Mouse (Mus musculus) limb, embryonic 10.5 days (tissue): ENCODE measurements around the gene Deaf1. TPM values are rescaled to one million over a fixed set of nuclear protein-coding genes. Genes with fewer than 3 reads are reported as not detected.

ENCODE experiments used
- DNase-seq: peaks from one replicate; pipeline ENCODE4 v3.0.0-alpha.2; 2017; ENCODE audit warnings: low spot score
- H3K27ac ChIP-seq: fragments of 300-500 bp; sonication (generic); 2 replicates; pipeline ENCODE4 v1.5.1; 2016; ENCODE audit warnings: mild to moderate bottlenecking
- H3K27me3 ChIP-seq: fragments of 300-500 bp; sonication (generic); 2 replicates; pipeline ENCODE4 v1.6.1; 2016; ENCODE audit warnings: low read depth, mild to moderate bottlenecking; ENCODE audit not compliant: poor library complexity, severe bottlenecking
- H3K36me3 ChIP-seq: fragments of 300-500 bp; sonication (generic); 2 replicates; pipeline ENCODE4 v1.6.1; 2016; ENCODE audit warnings: mild to moderate bottlenecking, moderate library complexity
- H3K4me1 ChIP-seq: fragments of 300-500 bp; sonication (generic); 2 replicates; pipeline ENCODE4 v1.6.1; 2016
- H3K4me3 ChIP-seq: fragments of 300-500 bp; sonication (generic); 2 replicates; pipeline ENCODE4 v1.5.1; 2016; ENCODE audit warnings: mild to moderate bottlenecking, moderate library complexity
- H3K9me3 ChIP-seq: fragments of 300-500 bp; sonication (generic); replicated peaks from 2 replicates; pipeline ENCODE4 v1.6.1; 2016; ENCODE audit warnings: mild to moderate bottlenecking
- WGBS: fragments of 180-500 bp; shearing (Covaris S2); methylation state at CpG from one replicate; pipeline ENCODE4 v1.1.7; 2016; 5-methylcytosine and 5-hydroxymethylcytosine counted together
- polyA plus RNA-seq: library from polyadenylated mRNA; unstranded; fragments of >200 nt; fragmentation: Nextera tagmentation; extraction: Ambion mirVana; gene quantifications from 2 replicates; pipeline ENCODE4 v1.2.1, GENCODE M21; 2016

Deaf1 gene
- polyA plus RNA-seq, 1 experiment from 2014 or later = 59.5 TPM

DNA sequence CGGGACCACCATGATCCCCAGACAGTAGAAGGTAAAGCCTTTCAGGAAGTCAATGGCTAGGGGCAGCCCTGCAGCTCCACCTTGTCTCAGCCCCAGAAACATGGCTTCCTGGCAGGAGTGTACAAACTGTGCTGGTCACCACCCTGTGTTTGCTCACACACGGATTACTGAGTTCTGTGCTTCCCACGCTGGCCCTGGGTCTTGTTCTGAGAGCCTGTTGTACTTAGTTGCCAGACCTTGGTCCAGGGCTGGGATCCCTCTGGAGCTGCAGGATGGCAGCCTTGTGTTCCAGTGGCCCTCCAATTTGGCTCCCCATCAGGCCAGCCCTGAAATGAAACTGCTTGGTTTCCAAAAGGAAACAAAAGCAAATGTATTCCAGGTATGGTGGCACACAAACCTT, 8.8 kb upstream of the Deaf1 start:
- Histone ChIP-seq H3K27me3 (peaks cover 32% of the 10 kb centered on the region), H3K4me3 (no peak overlapping the region), H3K9me3 (no peaks in the 10 kb centered on the region), H3K4me1 (peaks cover 29% of the 10 kb centered on the region), H3K27ac (no peak overlapping the region), H3K36me3 (peaks cover 45% of the 10 kb centered on the region)
- 83% methylated on average over 3 of the region's 3 CpGs for WGBS
- DNase-seq = no peak

DNA sequence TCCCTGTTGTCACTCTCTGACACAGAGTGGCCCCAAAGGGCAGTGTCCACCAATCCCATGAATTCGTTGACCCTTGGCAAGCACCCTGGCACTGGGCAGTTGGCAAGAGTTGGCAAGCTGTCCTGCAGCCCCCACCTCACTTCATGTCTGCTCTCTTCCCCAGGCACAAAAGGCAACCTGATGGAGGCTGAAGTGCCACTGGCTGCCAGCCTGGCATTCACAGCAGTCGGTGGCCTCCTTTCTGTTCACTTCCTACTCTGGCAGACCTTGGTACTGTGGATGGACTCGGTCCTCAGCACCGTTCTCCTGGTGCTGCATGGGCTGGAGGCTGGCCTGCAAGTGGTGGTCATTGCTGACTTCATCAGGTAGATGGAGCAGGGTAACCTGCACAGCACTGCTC, 8.2 kb upstream of the Deaf1 start:
- Histone ChIP-seq H3K27ac (no peak overlapping the region), H3K4me3 (no peak overlapping the region), H3K27me3 (peaks cover 32% of the 10 kb centered on the region), H3K36me3 (peaks cover 45% of the 10 kb centered on the region), H3K9me3 (no peaks in the 10 kb centered on the region), H3K4me1 (peaks cover 29% of the 10 kb centered on the region)
- no peak for DNase-seq
- WGBS = 90% methylated on average over 4 of the region's 4 CpGs

- no peaks in the 10 kb centered on the region for H3K9me3 ChIP-seq
- peaks cover 26% of the 10 kb centered on the region for H3K27me3 ChIP-seq
- no peak overlapping the region for H3K4me3 ChIP-seq
- no peak overlapping the region for H3K27ac ChIP-seq
- H3K4me1 ChIP-seq = peaks cover 26% of the 10 kb centered on the region
- WGBS = 82% methylated on average over 2 of the region's 2 CpGs
- no peak for DNase-seq
- H3K36me3 ChIP-seq = peaks cover 45% of the 10 kb centered on the region
Observed at GRCm38 (mm10) chr7:141335044-141335579, 7.6 kb upstream of the Deaf1 start.

DNA sequence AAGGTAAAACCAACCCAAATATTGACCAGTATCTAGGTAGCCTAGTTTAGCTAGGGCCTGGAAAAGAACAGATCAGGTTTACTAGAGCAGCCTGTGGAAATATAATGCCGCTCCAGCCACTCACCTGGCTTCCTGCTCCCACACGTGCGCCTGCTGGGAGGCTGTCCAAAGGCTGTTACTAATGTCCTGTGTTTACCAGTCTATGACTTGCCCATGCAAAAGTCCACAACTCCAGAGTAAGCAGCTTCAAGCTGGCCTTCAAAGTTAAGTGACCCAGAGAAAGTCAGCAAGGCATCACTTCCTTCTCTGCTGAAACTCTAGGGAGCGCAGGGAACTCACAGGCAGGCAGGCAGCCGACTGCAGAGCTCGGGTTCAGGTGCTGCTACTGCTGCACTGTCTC, 4.5 kb upstream of the Deaf1 start:
- H3K4me1 ChIP-seq = peaks cover 13% of the 10 kb centered on the region
- no peaks in the 10 kb centered on the region for H3K27me3 ChIP-seq
- no peak overlapping the region for H3K4me3 ChIP-seq
- whole genome bisulfite sequencing = 81% methylated on average over 6 of the region's 6 CpGs
- H3K27ac ChIP-seq = no peak overlapping the region
- H3K36me3 ChIP-seq = peaks cover 45% of the 10 kb centered on the region
- no peaks in the 10 kb centered on the region for H3K9me3 ChIP-seq
- DNase-seq = no peak

DNA sequence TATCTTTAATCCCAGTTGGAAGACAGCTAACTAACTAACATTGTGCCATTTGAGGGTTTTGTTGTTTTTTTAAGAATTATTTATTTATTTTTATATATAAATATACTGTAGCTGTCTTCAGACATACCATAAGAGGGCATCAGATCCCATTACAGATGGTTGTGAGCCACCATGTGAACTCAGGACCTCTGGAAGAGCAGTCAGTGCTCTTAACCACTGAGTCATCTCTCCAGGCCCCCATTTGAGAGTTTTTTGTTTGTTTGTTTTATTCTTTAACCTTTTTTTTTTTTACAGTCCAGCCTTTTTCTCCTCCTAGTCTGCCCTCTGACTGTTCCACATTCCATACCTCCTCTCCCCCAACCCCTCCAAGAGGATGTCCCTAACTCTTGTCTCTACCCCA, 3.2 kb upstream of the Deaf1 start:
- peaks cover 39% of the 10 kb centered on the region for H3K36me3 ChIP-seq
- peaks cover 25% of the 10 kb centered on the region for H3K4me1 ChIP-seq
- no peaks in the 10 kb centered on the region for H3K27me3 ChIP-seq
- no peak overlapping the region for H3K4me3 ChIP-seq
- H3K27ac ChIP-seq = no peak overlapping the region
- no peak for DNase-seq
- no peaks in the 10 kb centered on the region for H3K9me3 ChIP-seq

DNA sequence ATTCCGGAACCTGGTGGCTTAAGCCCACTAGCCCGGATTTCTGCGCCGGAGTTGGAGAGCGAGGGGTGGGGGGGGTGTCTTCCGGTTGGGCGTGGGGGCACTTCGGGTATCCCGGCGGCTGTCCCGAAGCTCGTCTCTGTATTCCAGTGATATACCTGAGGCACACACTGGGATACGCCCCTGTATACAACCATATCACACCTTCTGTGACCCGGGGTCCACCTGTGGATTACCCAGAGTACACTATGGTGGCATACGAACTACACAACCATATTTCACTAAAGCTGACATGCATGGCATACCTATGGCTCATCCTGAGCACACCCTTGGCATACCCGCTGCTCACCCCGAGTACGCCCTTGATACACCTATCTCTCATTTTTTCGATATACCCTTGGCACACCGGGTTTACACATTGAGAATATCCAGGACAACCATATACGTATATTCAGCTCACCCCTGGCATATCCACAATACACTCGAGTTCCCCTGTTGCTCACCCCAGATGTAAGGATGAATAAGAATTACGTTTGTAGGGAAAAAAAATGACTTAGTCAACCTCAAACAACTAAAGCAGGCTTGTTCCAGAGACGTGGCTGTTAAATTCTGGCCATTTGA, 992 bp upstream of the Deaf1 start:
- H3K27me3 ChIP-seq = no peaks in the 10 kb centered on the region
- H3K27ac ChIP-seq = peak overlapping the region; percentile 98
- peak overlapping the region; percentile 66 for H3K4me3 ChIP-seq
- H3K4me1 ChIP-seq = peaks cover 29% of the 10 kb centered on the region
- H3K9me3 ChIP-seq = no peaks in the 10 kb centered on the region
- no peak for DNase-seq
- H3K36me3 ChIP-seq = peaks cover 33% of the 10 kb centered on the region
- 21% methylated on average over 24 of the region's 24 CpGs for WGBS

GRCm38 (mm10) chr7:141326546-141327446, 694 bp downstream of the Deaf1 start:
- 7% methylated on average over 35 of the region's 35 CpGs for WGBS

GRCm38 (mm10) chr7:141324686-141325085, 2.8 kb downstream of the Deaf1 start:
- peaks cover 29% of the 10 kb centered on the region for H3K4me1 ChIP-seq

More at GRCm38 (mm10) chr7:141326546-141327446, 694 bp downstream of the Deaf1 start:
- peak overlapping the region; percentile 98 for H3K27ac ChIP-seq
- peaks cover 34% of the 10 kb centered on the region for H3K36me3 ChIP-seq
- H3K4me1 ChIP-seq = peaks cover 29% of the 10 kb centered on the region
- DNase-seq = no peak
- H3K9me3 ChIP-seq = no peaks in the 10 kb centered on the region
- peak overlapping the region; percentile 66 for H3K4me3 ChIP-seq
- H3K27me3 ChIP-seq = no peaks in the 10 kb centered on the region

GRCm38 (mm10) chr7:141319446-141319845, 8.0 kb downstream of the Deaf1 start:
- 76% methylated on average over 2 of the region's 2 CpGs for WGBS
- Histone ChIP-seq H3K27ac (no peak overlapping the region), H3K36me3 (peaks cover 100% of the 10 kb centered on the region), H3K9me3 (no peaks in the 10 kb centered on the region), H3K4me1 (no peaks in the 10 kb centered on the region), H3K27me3 (no peaks in the 10 kb centered on the region), H3K4me3 (no peak overlapping the region)
- DNase-seq = no peak

More at GRCm38 (mm10) chr7:141324686-141325085, 2.8 kb downstream of the Deaf1 start:
- Histone ChIP-seq H3K36me3 (peaks cover 55% of the 10 kb centered on the region), H3K27ac (no peak overlapping the region), H3K9me3 (no peaks in the 10 kb centered on the region), H3K27me3 (no peaks in the 10 kb centered on the region), H3K4me3 (no peak overlapping the region)
- DNase-seq = no peak
- 100% methylated on average over 1 of the region's 1 CpGs for WGBS

GRCm38 (mm10) chr7:141317619-141318132, 9.8 kb downstream of the Deaf1 start:
- no peak for DNase-seq
- H3K27me3 ChIP-seq = no peaks in the 10 kb centered on the region
- 79% methylated on average over 1 of the region's 1 CpGs for WGBS
- H3K4me1 ChIP-seq = no peaks in the 10 kb centered on the region
- peaks cover 100% of the 10 kb centered on the region for H3K36me3 ChIP-seq
- H3K27ac ChIP-seq = no peak overlapping the region
- H3K9me3 ChIP-seq = no peaks in the 10 kb centered on the region
- H3K4me3 ChIP-seq = no peak overlapping the region

DNA sequence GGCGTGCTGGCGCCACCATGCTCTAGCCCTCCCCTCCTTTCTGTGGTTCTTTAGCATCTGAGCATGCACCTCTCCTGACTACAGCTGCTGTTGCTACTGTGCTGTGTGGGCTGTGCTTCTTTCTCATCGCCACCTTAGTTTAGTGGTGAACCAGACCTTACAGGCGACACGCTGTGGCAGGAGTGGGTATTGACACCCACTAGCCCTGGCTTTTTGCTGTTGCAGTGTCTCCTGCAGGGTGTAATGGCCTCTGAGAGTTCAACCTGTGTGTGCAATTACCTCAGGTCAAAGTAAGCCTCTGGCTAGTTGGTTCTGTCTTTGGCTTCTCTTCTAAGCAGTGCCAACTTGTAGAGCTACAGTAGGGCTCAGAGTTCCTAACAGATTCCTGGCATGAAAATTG, 11.5 kb downstream of the Deaf1 start:
- 81% methylated on average over 5 of the region's 5 CpGs for WGBS
- Histone ChIP-seq H3K27me3 (no peaks in the 10 kb centered on the region), H3K36me3 (peaks cover 100% of the 10 kb centered on the region), H3K4me3 (no peak overlapping the region), H3K27ac (no peak overlapping the region), H3K4me1 (no peaks in the 10 kb centered on the region), H3K9me3 (no peaks in the 10 kb centered on the region)
- no peak for DNase-seq

- H3K9me3 ChIP-seq = no peaks in the 10 kb centered on the region
- peaks cover 100% of the 10 kb centered on the region for H3K36me3 ChIP-seq
- H3K27me3 ChIP-seq = no peaks in the 10 kb centered on the region
- H3K27ac ChIP-seq = no peak overlapping the region
- no peaks in the 10 kb centered on the region for H3K4me1 ChIP-seq
- no peak for DNase-seq
- H3K4me3 ChIP-seq = no peak overlapping the region
- 93% methylated on average over 8 of the region's 8 CpGs for WGBS
Observed at GRCm38 (mm10) chr7:141315076-141315475, 12.4 kb downstream of the Deaf1 start.

GRCm38 (mm10) chr7:141314416-141314815, 13.1 kb downstream of the Deaf1 start:
- Histone ChIP-seq H3K27ac (no peak overlapping the region), H3K9me3 (no peaks in the 10 kb centered on the region), H3K4me3 (no peak overlapping the region), H3K4me1 (no peaks in the 10 kb centered on the region), H3K36me3 (peaks cover 100% of the 10 kb centered on the region), H3K27me3 (no peaks in the 10 kb centered on the region)
- WGBS = 93% methylated on average over 2 of the region's 2 CpGs
- no peak for DNase-seq
